Mouse (Mus musculus) adrenal gland, adult (tissue): ENCODE data around the gene Sema6b.
"Not testable (repeated sequence)": the region's sequence is repeated elsewhere in the genome, so short reads cannot be mapped to it uniquely, and the experiment has no call there.

Source experiments
- DNase-seq, 2 experiments: peaks; one replicate each; pipeline ENCODE4 v3.0.0; 2022 to 2023; ENCODE audit warnings: low spot score in 1 of 2; ENCODE audit not compliant: inconsistent age in 2 of 2

Sema6b gene

GRCm38 (mm10) chr17:56119981-56120880 lies 19.9 kb downstream of the Sema6b start:
- peak; percentile 92 for DNase-seq

GRCm38 (mm10) chr17:56119431-56119830 lies 20.7 kb downstream of the Sema6b start:
- no peak for DNase-seq

GRCm38 (mm10) chr17:56117251-56117710 lies 22.9 kb downstream of the Sema6b start, which contains the start of gene Plin5:
Gene Plin5 (minus strand): TSS chr17:56117596.
- DNase-seq: peak; percentile 89 to 93

GRCm38 (mm10) chr17:56116193-56116592 lies 23.9 kb downstream of the Sema6b start:
- peak; percentile 86 to 89 for DNase-seq

- no peak for DNase-seq
These were observed 27.4 kb downstream of the Sema6b start for GRCm38 (mm10) chr17:56112743-56113142.

GRCm38 (mm10) chr17:56111864-56112263 lies 28.3 kb downstream of the Sema6b start:
- DNase-seq: peak; percentile 67 to 87

GRCm38 (mm10) chr17:56111021-56111420 lies 29.1 kb downstream of the Sema6b start:
- peak; percentile 24 to 58 for DNase-seq

- DNase-seq: peak; percentile 49 to 74
These were observed 29.6 kb downstream of the Sema6b start for GRCm38 (mm10) chr17:56110571-56110970.

GRCm38 (mm10) chr17:56109219-56110051 lies 30.7 kb downstream of the Sema6b start, which contains the start of gene Plin4:
Gene Plin4 (minus strand): TSS chr17:56109803.
- peak; percentile 50 to 70 for DNase-seq

GRCm38 (mm10) chr17:56108334-56109044 lies 31.7 kb downstream of the Sema6b start:
- DNase-seq: peak; percentile 85 to 91

- peak; percentile 24 to 43 for DNase-seq
These were observed 32.4 kb downstream of the Sema6b start for GRCm38 (mm10) chr17:56107736-56108135.

GRCm38 (mm10) chr17:56106981-56107380 lies 33.2 kb downstream of the Sema6b start:
- DNase-seq: peak; percentile 20 to 36

- not testable (repeated sequence) for DNase-seq
These were observed 33.7 kb downstream of the Sema6b start for GRCm38 (mm10) chr17:56106436-56106835.

GRCm38 (mm10) chr17:56104821-56105220 lies 35.3 kb downstream of the Sema6b start:
- peak; percentile 19 to 62 for DNase-seq

- peak in 1 of 2 experiments; percentile 57 for DNase-seq
These were observed 36.5 kb downstream of the Sema6b start for GRCm38 (mm10) chr17:56103465-56104285.

- DNase-seq: peak in 1 of 2 experiments; percentile 51
These were observed 37.2 kb downstream of the Sema6b start for GRCm38 (mm10) chr17:56102927-56103326.

GRCm38 (mm10) chr17:56102158-56102557 lies 38.0 kb downstream of the Sema6b start:
- peak in 1 of 2 experiments; percentile 50 for DNase-seq

- DNase-seq: peak; percentile 50 to 67
These were observed 39.3 kb downstream of the Sema6b start for GRCm38 (mm10) chr17:56100811-56101210.

- DNase-seq: no peak
These were observed 41.2 kb downstream of the Sema6b start for GRCm38 (mm10) chr17:56098711-56099572.
